ENCODE assay signal across 23 mouse cellular contexts in the genomic region with DNA sequence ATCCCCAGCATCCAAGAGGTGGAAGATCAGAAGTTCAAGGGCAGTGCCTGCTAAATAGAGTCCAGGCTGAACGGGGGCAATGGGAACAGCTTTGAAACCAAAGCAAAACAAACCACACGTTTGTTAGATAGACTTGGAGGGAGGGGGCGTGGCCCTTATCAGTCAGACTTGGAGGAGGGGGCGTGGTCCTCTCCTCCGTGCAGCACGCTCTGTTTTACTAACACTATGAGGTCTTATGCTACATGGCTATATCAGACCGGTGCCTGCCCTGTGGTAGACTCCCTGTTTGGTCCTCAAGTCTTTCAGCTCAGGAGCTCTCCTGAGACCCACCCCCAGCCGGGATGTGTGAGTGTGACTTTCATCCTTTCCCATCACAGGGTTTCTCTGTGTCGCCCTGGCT. TPM values are rescaled to one million over a fixed set of nuclear protein-coding genes. Genes with fewer than 3 reads are reported as not detected.
DNase-seq lines count a peak whose midpoint lies in the region; ATAC-seq and TF ChIP-seq lines count a peak whose summit lies in the region.
"Had no signal": no experiment of that assay in that cellular context is flagged by ENCODE, and none has a peak within 500 bp of the region (broad histone marks: within the 10 kb centered on the region; RNA-seq: fewer than 3 reads in every experiment).

No protein-coding gene starts in this region.

- DNase-seq in cerebellum, adult 11-12 months: peak; percentile 69
- DNase-seq in cerebellum, adult 2 months: no peak
- peak; percentile 63 for DNase-seq in forebrain, embryonic 14.5 days (ENCODE audit: low spot score)
- DNase-seq in forebrain, embryonic 11.5 days (ENCODE audit: low spot score): no peak
- DNase-seq in stomach, postnatal 0 days (ENCODE audit: low spot score): no peak
- DNase-seq in adrenal gland, adult 8-10 months: no peak
- DNase-seq: adrenal gland, postnatal 14 days; heart, postnatal 10 days; kidney, adult 2 months; kidney, postnatal 10 days; layer of hippocampus, postnatal 36 days; lung, adult 18-20 months; right cerebral cortex, postnatal 4 days; thymus, postnatal 25 days had no signal

- no peaks in the 10 kb centered on the region for H3K27me3 ChIP-seq in cerebellum, adult 2 months (ENCODE audit: control insufficient read depth, insufficient read depth, low read length)
- H3K27me3 ChIP-seq in forebrain, embryonic 14.5 days (replicated peaks; ENCODE audit: control insufficient read depth, insufficient read depth, low read length): peaks cover 65% of the 10 kb centered on the region
- peaks cover 99% of the 10 kb centered on the region for H3K27me3 ChIP-seq in forebrain, embryonic 11.5 days (ENCODE audit: control insufficient read depth, insufficient read depth, low read length)
- H3K27me3 ChIP-seq in stomach, embryonic 16.5 days (ENCODE audit: control insufficient read depth, insufficient read depth, low read length): peaks cover 97% of the 10 kb centered on the region
- peaks cover 32% of the 10 kb centered on the region; the same call in 1 of the 2 replicates for H3K27me3 ChIP-seq in stomach, postnatal 0 days (ENCODE audit: control insufficient read depth, insufficient read depth, low read length)

- TF ChIP-seq EP300 in stomach, postnatal 0 days (optimal IDR thresholded peaks at IDR 0.05): no peak

- no peak for TF ChIP-seq POLR2A in cerebellum, adult 2 months (IDR thresholded peaks at IDR 0.05; ENCODE audit: borderline replicate concordance, insufficient read depth, low read length)

- H3K9ac ChIP-seq in forebrain, embryonic 14.5 days (ENCODE audit: low read length): no peak overlapping the region
- H3K9ac ChIP-seq in forebrain, embryonic 11.5 days (ENCODE audit: low read length): no peak overlapping the region
- H3K9ac ChIP-seq in stomach, embryonic 16.5 days (ENCODE audit: low read length): no peak overlapping the region
- H3K9ac ChIP-seq in stomach, postnatal 0 days (ENCODE audit: low read length): no peak overlapping the region

- H3K4me1 ChIP-seq in cerebellum, adult 2 months (ENCODE audit: control insufficient read depth, insufficient read depth, low read length): peaks cover 41% of the 10 kb centered on the region
- H3K4me1 ChIP-seq in forebrain, embryonic 14.5 days (ENCODE audit: control insufficient read depth, insufficient read depth, low read length): peaks cover 25% of the 10 kb centered on the region
- peaks cover 22% of the 10 kb centered on the region for H3K4me1 ChIP-seq in forebrain, embryonic 11.5 days (replicated peaks; ENCODE audit: control insufficient read depth, insufficient read depth, low read length)
- H3K4me1 ChIP-seq in stomach, embryonic 16.5 days (ENCODE audit: control insufficient read depth, insufficient read depth, low read length): peaks cover 15% of the 10 kb centered on the region; the same call in 1 of the 2 replicates
- H3K4me1 ChIP-seq in stomach, postnatal 0 days (replicated peaks; ENCODE audit: control insufficient read depth, insufficient read depth): peaks cover 3% of the 10 kb centered on the region

- no peak overlapping the region; the same call in 1 of the 2 replicates for H3K27ac ChIP-seq in cerebellum, adult 2 months (ENCODE audit: insufficient read depth, low read length)
- H3K27ac ChIP-seq in forebrain, embryonic 14.5 days (ENCODE audit: low read depth, low read length): peak overlapping the region; percentile 93; the same call in 1 of the 2 replicates
- H3K27ac ChIP-seq in forebrain, embryonic 11.5 days (ENCODE audit: low read depth, low read length): no peak overlapping the region
- H3K27ac ChIP-seq in stomach, embryonic 16.5 days (ENCODE audit: low read length): no peak overlapping the region
- H3K27ac ChIP-seq in stomach, postnatal 0 days (replicated peaks): no peak overlapping the region

- whole genome bisulfite sequencing in cerebellum, adult 2 months: 49% methylated on average over 9 of the region's 9 CpGs
- WGBS in forebrain, embryonic 14.5 days: 11% methylated on average over 9 of the region's 9 CpGs
- WGBS in forebrain, embryonic 11.5 days: 7% methylated on average over 9 of the region's 9 CpGs
- WGBS in stomach, embryonic 16.5 days: 8% methylated on average over 9 of the region's 9 CpGs
- WGBS in stomach, postnatal 0 days: 8% methylated on average over 9 of the region's 9 CpGs

- ATAC-seq in forebrain, embryonic 14.5 days: no peak
- ATAC-seq in forebrain, embryonic 11.5 days (replicated peaks; ENCODE audit: low FRiP score): no peak
- peak; percentile 45; the same call in 1 of the 2 replicates for ATAC-seq in stomach, embryonic 16.5 days (ENCODE audit: insufficient read depth, low FRiP score)
- ATAC-seq in stomach, postnatal 0 days (ENCODE audit: low FRiP score, low TSS enrichment): no peak
- ATAC-seq: activated CD4-positive, CD25-positive, alpha-beta regulatory T cell, adult 4 months; inflammation-experienced regulatory T-cells, adult 6 months had no signal

- no peaks in the 10 kb centered on the region for H3K36me3 ChIP-seq in forebrain, embryonic 14.5 days (ENCODE audit: control insufficient read depth, insufficient read depth, low read length)
- H3K36me3 ChIP-seq in forebrain, embryonic 11.5 days (ENCODE audit: control insufficient read depth, insufficient read depth, low read length): no peaks in the 10 kb centered on the region
- H3K36me3 ChIP-seq in stomach, embryonic 16.5 days (ENCODE audit: control insufficient read depth, insufficient read depth, low read length): no peaks in the 10 kb centered on the region
- H3K36me3 ChIP-seq in stomach, postnatal 0 days (ENCODE audit: control insufficient read depth, insufficient read depth, low read length): no peaks in the 10 kb centered on the region

- no peak overlapping the region for H3K4me2 ChIP-seq in forebrain, embryonic 14.5 days (ENCODE audit: low read length)
- no peak overlapping the region for H3K4me2 ChIP-seq in forebrain, embryonic 11.5 days (ENCODE audit: low read depth, low read length, severe bottlenecking)
- H3K4me2 ChIP-seq in stomach, embryonic 16.5 days (ENCODE audit: low read depth, low read length): no peak overlapping the region
- no peak overlapping the region for H3K4me2 ChIP-seq in stomach, postnatal 0 days (replicated peaks; ENCODE audit: low read depth)
- H3K4me2 ChIP-seq: heart, embryonic 11.5 days had no signal

- H3K4me3 ChIP-seq in cerebellum, adult 2 months (replicated peaks; ENCODE audit: insufficient read depth, low read depth, low read length): no peak overlapping the region
- H3K4me3 ChIP-seq in forebrain, embryonic 14.5 days (ENCODE audit: low read depth, low read length): no peak overlapping the region
- H3K4me3 ChIP-seq in forebrain, embryonic 11.5 days (ENCODE audit: low read depth, low read length): no peak overlapping the region
- no peak overlapping the region for H3K4me3 ChIP-seq in stomach, embryonic 16.5 days (replicated peaks; ENCODE audit: low read length)
- H3K4me3 ChIP-seq in stomach, postnatal 0 days (ENCODE audit: low read depth, low read length): no peak overlapping the region

- no peaks in the 10 kb centered on the region for H3K9me3 ChIP-seq in forebrain, embryonic 14.5 days (replicated peaks; ENCODE audit: control insufficient read depth, low read length)
- H3K9me3 ChIP-seq in forebrain, embryonic 11.5 days (ENCODE audit: control insufficient read depth, low read length): no peaks in the 10 kb centered on the region
- no peaks in the 10 kb centered on the region for H3K9me3 ChIP-seq in stomach, embryonic 16.5 days (replicated peaks; ENCODE audit: control insufficient read depth, low read length)
- no peaks in the 10 kb centered on the region for H3K9me3 ChIP-seq in stomach, postnatal 0 days (ENCODE audit: control insufficient read depth, low read length)

- no peak for TF ChIP-seq CTCF in cerebellum, adult 2 months (IDR thresholded peaks at IDR 0.05; ENCODE audit: borderline replicate concordance, insufficient read depth, low read depth, low read length)
- no peak for TF ChIP-seq CTCF in stomach, postnatal 0 days (IDR thresholded peaks at IDR 0.05; ENCODE audit: low read depth)

RNA-seq across cellular contexts. Expression of a gene that starts 5.8 kb away (rescaled TPM):
- 57.4 and 68.4 TPM in 2 replicates for polyA plus RNA-seq in cerebellum, adult 2 months (2012; rRNA removed)
- polyA plus RNA-seq in forebrain, embryonic 14.5 days (2014; fragmentation: Nextera tagmentation; extraction: Ambion mirVana): 64.1 and 90.9 TPM in 2 replicates
- polyA plus RNA-seq in forebrain, embryonic 11.5 days (2014; fragmentation: Nextera tagmentation; extraction: Ambion mirVana): 3.8 and 5.8 TPM in 2 replicates
- 0.06 TPM in 1 of 2 replicates, not detected in the other for polyA plus RNA-seq in stomach, embryonic 16.5 days (2015; fragmentation: Nextera tagmentation; extraction: Ambion mirVana)
- polyA plus RNA-seq in stomach, postnatal 0 days (2015; fragmentation: Nextera tagmentation; extraction: Ambion mirVana): 0.02 and 0.08 TPM in 2 replicates
- total RNA-seq in adrenal gland, adult 8-10 months (2022): not detected
- total RNA-seq: adrenal gland, postnatal 14 days; gastrocnemius, adult 8-10 months; granulocyte monocyte progenitor cell, adult 5-6 weeks; heart, postnatal 10 days had no signal
- polyA plus RNA-seq: activated CD4-positive, CD25-positive, alpha-beta regulatory T cell, adult 4 months; inflammation-experienced regulatory T-cells, adult 6 months; kidney, adult 2 months; testis, adult 2 months had no signal

RNA-seq across cellular contexts. Expression of a gene that starts 13.0 kb away (rescaled TPM):
- 150 and 173 TPM in 2 replicates for polyA plus RNA-seq in cerebellum, adult 2 months (2012; rRNA removed)
- polyA plus RNA-seq in forebrain, embryonic 14.5 days (2014; fragmentation: Nextera tagmentation; extraction: Ambion mirVana): 33.1 and 42.2 TPM in 2 replicates
- polyA plus RNA-seq in forebrain, embryonic 11.5 days (2014; fragmentation: Nextera tagmentation; extraction: Ambion mirVana): 0.29 and 0.41 TPM in 2 replicates
- 18.7 and 20.3 TPM in 2 replicates for polyA plus RNA-seq in stomach, embryonic 16.5 days (2015; fragmentation: Nextera tagmentation; extraction: Ambion mirVana)
- polyA plus RNA-seq in stomach, postnatal 0 days (2015; fragmentation: Nextera tagmentation; extraction: Ambion mirVana): 6.9 and 7.0 TPM in 2 replicates
- total RNA-seq in adrenal gland, adult 8-10 months (2022): under 1 TPM in 3 of 4 experiments, not detected in 1; 0.20 to 0.73 (median 0.56) TPM
- total RNA-seq: granulocyte monocyte progenitor cell, adult 5-6 weeks had no signal
- polyA plus RNA-seq: activated CD4-positive, CD25-positive, alpha-beta regulatory T cell, adult 4 months; inflammation-experienced regulatory T-cells, adult 6 months had no signal

RNA-seq across cellular contexts. Expression of a gene that starts 22.9 kb away (rescaled TPM):
- polyA plus RNA-seq in cerebellum, adult 2 months (2012; rRNA removed): 53.5 and 56.1 TPM in 2 replicates
- 43.8 and 46.6 TPM in 2 replicates for polyA plus RNA-seq in forebrain, embryonic 14.5 days (2014; fragmentation: Nextera tagmentation; extraction: Ambion mirVana)
- 38.1 and 39.9 TPM in 2 replicates for polyA plus RNA-seq in forebrain, embryonic 11.5 days (2014; fragmentation: Nextera tagmentation; extraction: Ambion mirVana)
- 43.9 and 51.8 TPM in 2 replicates for polyA plus RNA-seq in stomach, embryonic 16.5 days (2015; fragmentation: Nextera tagmentation; extraction: Ambion mirVana)
- 24.9 TPM in 2 replicates for polyA plus RNA-seq in stomach, postnatal 0 days (2015; fragmentation: Nextera tagmentation; extraction: Ambion mirVana)
- 10 to 100 TPM; 22.4 to 33.9 (median 29.1) TPM for total RNA-seq in adrenal gland, adult 8-10 months (2022)

RNA-seq across cellular contexts. Expression of a gene that starts 48.4 kb away (rescaled TPM):
- 0.95 and 1.3 TPM in 2 replicates for polyA plus RNA-seq in cerebellum, adult 2 months (2012; rRNA removed)
- 0.23 TPM in 1 of 2 replicates, not detected in the other for polyA plus RNA-seq in forebrain, embryonic 14.5 days (2014; fragmentation: Nextera tagmentation; extraction: Ambion mirVana)
- polyA plus RNA-seq in forebrain, embryonic 11.5 days (2014; fragmentation: Nextera tagmentation; extraction: Ambion mirVana): not detected in 2 replicates
- polyA plus RNA-seq in stomach, embryonic 16.5 days (2015; fragmentation: Nextera tagmentation; extraction: Ambion mirVana): 0.57 and 9.3 TPM in 2 replicates
- 0.13 and 0.38 TPM in 2 replicates for polyA plus RNA-seq in stomach, postnatal 0 days (2015; fragmentation: Nextera tagmentation; extraction: Ambion mirVana)
- 1 to 10 TPM in 1 of 4 experiments, under 1 TPM in 2, not detected in 1; 0.37 to 1.0 (median 0.73) TPM for total RNA-seq in adrenal gland, adult 8-10 months (2022)
- total RNA-seq: granulocyte monocyte progenitor cell, adult 5-6 weeks had no signal
- polyA plus RNA-seq: activated CD4-positive, CD25-positive, alpha-beta regulatory T cell, adult 4 months; inflammation-experienced regulatory T-cells, adult 6 months; midbrain, embryonic 11.5 days; testis, adult 2 months had no signal

RNA-seq across cellular contexts. Expression of a gene that starts 51.0 kb away (rescaled TPM):
- polyA plus RNA-seq in cerebellum, adult 2 months (2012; rRNA removed): 0.26 and 0.40 TPM in 2 replicates
- 0.32 and 0.36 TPM in 2 replicates for polyA plus RNA-seq in forebrain, embryonic 14.5 days (2014; fragmentation: Nextera tagmentation; extraction: Ambion mirVana)
- polyA plus RNA-seq in forebrain, embryonic 11.5 days (2014; fragmentation: Nextera tagmentation; extraction: Ambion mirVana): not detected in 2 replicates
- 0.15 TPM in 1 of 2 replicates, not detected in the other for polyA plus RNA-seq in stomach, embryonic 16.5 days (2015; fragmentation: Nextera tagmentation; extraction: Ambion mirVana)
- not detected in 2 replicates for polyA plus RNA-seq in stomach, postnatal 0 days (2015; fragmentation: Nextera tagmentation; extraction: Ambion mirVana)
- 1,000 to 10,000 TPM in 1 of 4 experiments, 100 to 1,000 TPM in 3; 210 to 1,003 (median 584) TPM for total RNA-seq in adrenal gland, adult 8-10 months (2022)
- total RNA-seq: granulocyte monocyte progenitor cell, adult 5-6 weeks; layer of hippocampus, adult 2 months; layer of hippocampus, postnatal 36 days had no signal
- polyA plus RNA-seq: activated CD4-positive, CD25-positive, alpha-beta regulatory T cell, adult 4 months; inflammation-experienced regulatory T-cells, adult 6 months; kidney, adult 2 months; midbrain, embryonic 11.5 days had no signal

Comparison
In these comparisons a context has a peak if more than half of its experiments do, and no peak if none do; other contexts are left out.
1. DNase-seq: peak in cerebellum, adult 11-12 months (single experiment) and forebrain, embryonic 14.5 days (single experiment); none in cerebellum, adult 2 months (0 of 2), forebrain, embryonic 11.5 days (single experiment), stomach, postnatal 0 days (single experiment) and adrenal gland, adult 8-10 months (single experiment).